Mouse (Mus musculus): Measurements from ENCODE around the gene Zfp536. TPM values are rescaled to one million over a fixed set of nuclear protein-coding genes. Genes with fewer than 3 reads are reported as not detected.

Zfp536 gene
- polyA plus RNA-seq, 1 experiment from 2014 or later, result 11.5 TPM

DNA sequence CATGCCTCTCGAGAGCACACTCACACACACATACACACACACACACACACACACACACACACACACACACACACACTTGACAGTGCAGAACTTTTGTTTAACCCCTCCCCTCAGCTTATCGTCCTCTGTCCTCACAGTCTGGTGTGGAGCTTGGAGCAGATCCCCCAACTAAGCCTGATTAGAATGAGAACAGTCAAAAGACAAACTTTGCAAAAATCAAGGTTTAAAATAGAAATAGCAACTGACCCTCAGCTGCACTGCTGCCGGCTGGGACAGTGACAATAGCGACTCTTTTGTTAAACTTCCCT, 37.1 kb downstream of the Zfp536 start:
- Histone ChIP-seq H3K27ac (ENCODE audit: low read depth) (no peak overlapping the region), H3K4me1 (replicated peaks; ENCODE audit: control insufficient read depth, insufficient read depth, low read length) (peaks cover 3% of the 10 kb centered on the region; the same call in 1 of the 2 replicates), H3K9me3 (ENCODE audit: control insufficient read depth, low read length) (no peaks in the 10 kb centered on the region), H3K4me3 (ENCODE audit: low read depth, low read length) (no peak overlapping the region), H3K4me2 (ENCODE audit: low read length) (no peak overlapping the region), H3K27me3 (replicated peaks; ENCODE audit: control insufficient read depth, insufficient read depth, low read length) (no peaks in the 10 kb centered on the region), H3K36me3 (ENCODE audit: control insufficient read depth, insufficient read depth, low read length) (no peaks in the 10 kb centered on the region), H3K9ac (ENCODE audit: low read length) (no peak overlapping the region)
- DNase-seq (ENCODE audit: low spot score), result no peak
- ATAC-seq (replicated peaks; ENCODE audit: low FRiP score, low TSS enrichment, low read depth), result no peak
- WGBS, result 24% methylated on average over 4 of the region's 4 CpGs

DNA sequence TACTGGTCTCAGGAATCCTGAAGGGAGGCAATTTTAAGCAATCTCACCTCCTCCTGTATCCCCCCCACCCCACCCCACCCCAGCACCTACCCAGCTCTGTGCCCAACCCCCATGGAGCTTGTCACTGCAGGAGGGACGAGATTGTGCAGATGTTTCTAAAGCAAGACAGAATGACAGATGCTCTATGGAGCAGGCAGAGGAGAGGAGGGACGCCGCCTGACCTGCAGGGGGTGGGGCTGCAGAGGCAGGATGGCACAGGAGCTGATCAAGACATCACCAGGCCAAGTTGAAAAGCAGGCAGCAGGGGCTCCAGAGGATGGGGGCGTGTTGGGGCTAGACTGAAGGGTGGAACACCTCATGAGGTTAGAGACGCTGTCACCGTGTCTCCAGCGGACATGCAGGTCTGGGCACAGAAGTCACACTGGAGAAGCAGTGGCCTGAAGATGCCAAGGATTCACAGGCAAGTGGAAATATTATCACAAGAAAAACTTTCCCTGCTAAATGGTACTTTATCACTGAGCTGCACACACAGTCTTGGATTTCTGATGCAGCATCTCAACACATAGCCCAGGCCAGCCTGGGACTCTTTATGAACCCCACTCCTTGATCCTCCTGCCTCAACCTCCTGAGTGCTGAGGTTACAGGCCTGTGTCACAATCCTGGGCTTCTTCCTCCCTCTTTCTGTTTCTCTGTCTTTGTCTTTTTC, 37.6 kb downstream of the Zfp536 start:
- no peak for ATAC-seq (replicated peaks; ENCODE audit: low FRiP score, low TSS enrichment, low read depth)

GRCm38 (mm10) chr7:37735101-37735500, 38.3 kb downstream of the Zfp536 start:
- Histone ChIP-seq H3K9ac (ENCODE audit: low read length) (no peak overlapping the region), H3K4me1 (replicated peaks; ENCODE audit: control insufficient read depth, insufficient read depth, low read length) (peaks cover 3% of the 10 kb centered on the region; the same call in 1 of the 2 replicates), H3K27ac (ENCODE audit: low read depth) (no peak overlapping the region), H3K4me3 (ENCODE audit: low read depth, low read length) (no peak overlapping the region), H3K4me2 (ENCODE audit: low read length) (no peak overlapping the region), H3K36me3 (ENCODE audit: control insufficient read depth, insufficient read depth, low read length) (no peaks in the 10 kb centered on the region), H3K27me3 (replicated peaks; ENCODE audit: control insufficient read depth, insufficient read depth, low read length) (no peaks in the 10 kb centered on the region), H3K9me3 (ENCODE audit: control insufficient read depth, low read length) (no peaks in the 10 kb centered on the region)
- DNase-seq (ENCODE audit: low spot score) (no peak), ATAC-seq (replicated peaks; ENCODE audit: low FRiP score, low TSS enrichment, low read depth) (no peak)
- 58% methylated on average over 6 of the region's 6 CpGs for WGBS

More for the DNA sequence above, 37.6 kb downstream of the Zfp536 start:
- Histone ChIP-seq H3K4me1 (replicated peaks; ENCODE audit: control insufficient read depth, insufficient read depth, low read length) (peaks cover 3% of the 10 kb centered on the region; the same call in 1 of the 2 replicates), H3K9ac (ENCODE audit: low read length) (no peak overlapping the region), H3K4me3 (ENCODE audit: low read depth, low read length) (no peak overlapping the region), H3K36me3 (ENCODE audit: control insufficient read depth, insufficient read depth, low read length) (no peaks in the 10 kb centered on the region), H3K4me2 (ENCODE audit: low read length) (no peak overlapping the region), H3K27ac (ENCODE audit: low read depth) (no peak overlapping the region), H3K9me3 (ENCODE audit: control insufficient read depth, low read length) (no peaks in the 10 kb centered on the region), H3K27me3 (replicated peaks; ENCODE audit: control insufficient read depth, insufficient read depth, low read length) (no peaks in the 10 kb centered on the region)
- no peak for DNase-seq (ENCODE audit: low spot score)
- WGBS, result 57% methylated on average over 7 of the region's 7 CpGs

DNA sequence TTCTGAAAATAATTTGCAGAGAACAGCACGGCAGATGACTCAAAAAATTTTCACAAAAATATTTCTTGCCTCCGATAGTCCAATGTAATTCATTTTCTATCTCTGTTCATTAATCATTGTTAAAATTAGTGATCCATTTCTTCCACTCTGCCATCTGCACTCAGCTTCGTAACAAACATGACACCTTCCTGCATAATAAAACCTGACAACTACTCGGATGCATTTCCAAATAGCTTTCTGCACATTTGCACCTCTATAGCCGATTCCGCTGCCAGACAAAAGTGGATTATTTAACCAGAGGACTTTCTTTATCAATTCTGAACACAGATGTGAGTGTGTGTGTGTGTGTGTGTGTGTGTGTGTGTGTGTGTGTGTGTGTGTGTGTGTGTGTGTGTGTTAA, 38.9 kb downstream of the Zfp536 start:
- no peak overlapping the region for H3K27ac ChIP-seq (ENCODE audit: low read depth)
- H3K9me3 ChIP-seq (ENCODE audit: control insufficient read depth, low read length), result no peaks in the 10 kb centered on the region
- H3K9ac ChIP-seq (ENCODE audit: low read length), result no peak overlapping the region
- ATAC-seq (replicated peaks; ENCODE audit: low FRiP score, low TSS enrichment, low read depth) (no peak), DNase-seq (ENCODE audit: low spot score) (no peak)
- peaks cover 3% of the 10 kb centered on the region; the same call in 1 of the 2 replicates for H3K4me1 ChIP-seq (replicated peaks; ENCODE audit: control insufficient read depth, insufficient read depth, low read length)
- H3K4me2 ChIP-seq (ENCODE audit: low read length), result no peak overlapping the region
- H3K4me3 ChIP-seq (ENCODE audit: low read depth, low read length), result no peak overlapping the region
- no peaks in the 10 kb centered on the region for H3K27me3 ChIP-seq (replicated peaks; ENCODE audit: control insufficient read depth, insufficient read depth, low read length)
- no peaks in the 10 kb centered on the region for H3K36me3 ChIP-seq (ENCODE audit: control insufficient read depth, insufficient read depth, low read length)
- WGBS, result 79% methylated on average over 6 of the region's 6 CpGs

DNA sequence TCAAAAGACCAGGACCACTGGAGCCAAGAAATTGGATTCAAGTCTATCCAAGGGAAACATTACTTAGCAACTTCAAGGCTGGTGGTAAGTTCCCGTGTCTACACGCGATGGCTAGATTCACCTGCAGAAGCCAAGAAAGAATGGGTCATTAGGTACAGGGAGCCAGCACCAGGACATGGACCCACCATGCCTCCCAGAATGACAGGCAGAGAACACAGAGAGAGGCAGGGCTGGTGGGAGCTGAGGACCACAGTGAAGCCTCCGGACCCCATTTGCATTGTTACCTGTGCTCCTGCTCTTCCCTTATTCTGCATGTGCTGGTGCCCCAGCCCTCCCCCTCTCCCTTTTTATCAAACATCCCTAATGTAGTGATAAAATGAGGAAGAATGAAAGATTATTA, 39.4 kb downstream of the Zfp536 start:
- Histone ChIP-seq H3K4me1 (replicated peaks; ENCODE audit: control insufficient read depth, insufficient read depth, low read length) (peaks cover 3% of the 10 kb centered on the region; the same call in 1 of the 2 replicates), H3K27me3 (replicated peaks; ENCODE audit: control insufficient read depth, insufficient read depth, low read length) (no peaks in the 10 kb centered on the region), H3K9me3 (ENCODE audit: control insufficient read depth, low read length) (no peaks in the 10 kb centered on the region), H3K36me3 (ENCODE audit: control insufficient read depth, insufficient read depth, low read length) (no peaks in the 10 kb centered on the region), H3K4me2 (ENCODE audit: low read length) (no peak overlapping the region), H3K27ac (ENCODE audit: low read depth) (no peak overlapping the region), H3K4me3 (ENCODE audit: low read depth, low read length) (no peak overlapping the region), H3K9ac (ENCODE audit: low read length) (no peak overlapping the region)
- WGBS, result 96% methylated on average over 4 of the region's 4 CpGs
- DNase-seq (ENCODE audit: low spot score), result no peak
- no peak for ATAC-seq (replicated peaks; ENCODE audit: low FRiP score, low TSS enrichment, low read depth)

DNA sequence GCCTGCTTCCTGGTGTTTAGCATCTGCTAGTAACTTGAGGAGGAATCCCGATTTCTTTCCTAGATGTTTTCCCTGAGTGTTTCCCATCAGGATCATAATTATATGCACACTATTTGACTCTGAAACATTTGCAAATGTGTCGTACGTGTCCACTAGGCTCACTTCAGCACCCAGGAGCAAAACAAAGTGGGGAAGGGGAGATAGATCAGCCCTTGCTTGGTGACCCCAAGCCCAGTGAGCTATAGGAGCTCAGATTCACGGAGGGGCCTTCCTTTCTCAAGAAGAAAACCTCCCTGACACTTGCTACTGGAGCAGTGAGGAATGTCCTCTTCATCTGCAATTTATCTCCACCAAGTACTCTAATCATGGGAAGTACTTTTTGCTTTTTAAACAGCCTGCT, 40.7 kb downstream of the Zfp536 start:
- H3K27me3 ChIP-seq (replicated peaks; ENCODE audit: control insufficient read depth, insufficient read depth, low read length), result no peaks in the 10 kb centered on the region
- H3K4me2 ChIP-seq (ENCODE audit: low read length), result no peak overlapping the region
- WGBS, result 55% methylated on average over 4 of the region's 4 CpGs
- peaks cover 3% of the 10 kb centered on the region; the same call in 1 of the 2 replicates for H3K4me1 ChIP-seq (replicated peaks; ENCODE audit: control insufficient read depth, insufficient read depth, low read length)
- H3K27ac ChIP-seq (ENCODE audit: low read depth), result no peak overlapping the region
- no peak for DNase-seq (ENCODE audit: low spot score)
- no peaks in the 10 kb centered on the region for H3K9me3 ChIP-seq (ENCODE audit: control insufficient read depth, low read length)
- H3K4me3 ChIP-seq (ENCODE audit: low read depth, low read length), result no peak overlapping the region
- no peak overlapping the region for H3K9ac ChIP-seq (ENCODE audit: low read length)
- H3K36me3 ChIP-seq (ENCODE audit: control insufficient read depth, insufficient read depth, low read length), result no peaks in the 10 kb centered on the region
- no peak for ATAC-seq (replicated peaks; ENCODE audit: low FRiP score, low TSS enrichment, low read depth)

- Histone ChIP-seq H3K9ac (ENCODE audit: low read length) (no peak overlapping the region), H3K4me3 (ENCODE audit: low read depth, low read length) (no peak overlapping the region), H3K9me3 (ENCODE audit: control insufficient read depth, low read length) (no peaks in the 10 kb centered on the region), H3K4me2 (ENCODE audit: low read length) (no peak overlapping the region), H3K27ac (ENCODE audit: low read depth) (no peak overlapping the region), H3K27me3 (replicated peaks; ENCODE audit: control insufficient read depth, insufficient read depth, low read length) (no peaks in the 10 kb centered on the region), H3K4me1 (replicated peaks; ENCODE audit: control insufficient read depth, insufficient read depth, low read length) (no peaks in the 10 kb centered on the region; the same call in 1 of the 2 replicates), H3K36me3 (ENCODE audit: control insufficient read depth, insufficient read depth, low read length) (no peaks in the 10 kb centered on the region)
- WGBS, result 73% methylated on average over 8 of the region's 8 CpGs
- ATAC-seq (replicated peaks; ENCODE audit: low FRiP score, low TSS enrichment, low read depth), result no peak
- DNase-seq (ENCODE audit: low spot score), result no peak
Measured at GRCm38 (mm10) chr7:37727746-37728145, 45.7 kb downstream of the Zfp536 start.

GRCm38 (mm10) chr7:37724002-37724790, 49.2 kb downstream of the Zfp536 start:
- WGBS, result 72% methylated on average over 9 of the region's 9 CpGs
- ATAC-seq (replicated peaks; ENCODE audit: low FRiP score, low TSS enrichment, low read depth), result no peak
- Histone ChIP-seq H3K9me3 (ENCODE audit: control insufficient read depth, low read length) (no peaks in the 10 kb centered on the region), H3K4me3 (ENCODE audit: low read depth, low read length) (no peak overlapping the region), H3K4me1 (replicated peaks; ENCODE audit: control insufficient read depth, insufficient read depth, low read length) (no peaks in the 10 kb centered on the region), H3K36me3 (ENCODE audit: control insufficient read depth, insufficient read depth, low read length) (no peaks in the 10 kb centered on the region), H3K4me2 (ENCODE audit: low read length) (no peak overlapping the region), H3K27me3 (replicated peaks; ENCODE audit: control insufficient read depth, insufficient read depth, low read length) (no peaks in the 10 kb centered on the region), H3K9ac (ENCODE audit: low read length) (no peak overlapping the region), H3K27ac (ENCODE audit: low read depth) (no peak overlapping the region)
- DNase-seq (ENCODE audit: low spot score), result no peak
